In the genomic region with DNA sequence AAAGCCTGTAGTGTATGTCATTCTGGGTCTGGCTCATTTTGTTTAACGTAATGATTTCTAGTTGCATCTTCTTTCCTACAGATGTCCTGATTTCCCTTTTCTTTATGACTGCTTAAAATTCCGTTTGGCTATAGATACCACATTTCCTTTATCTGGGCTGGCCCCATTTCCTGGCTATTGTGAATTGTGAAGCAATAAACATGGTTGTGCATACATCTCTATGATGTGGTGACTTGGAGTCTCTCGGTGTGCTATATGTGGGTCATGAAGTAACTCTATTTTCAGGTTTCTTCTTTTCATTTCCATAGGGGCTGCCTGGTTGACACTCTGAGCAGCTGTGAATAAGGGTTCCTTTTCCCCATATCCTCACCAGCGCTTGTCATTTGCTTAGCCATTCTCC, we compare ENCODE assay signal across 12 mouse cellular contexts.
"Had no signal": no experiment of that assay in that cellular context is flagged by ENCODE, and none has a peak within 500 bp of the region (broad histone marks: within the 10 kb centered on the region; RNA-seq: fewer than 3 reads in every experiment).

No protein-coding gene starts in this region.

- DNase-seq: liver, embryonic 13.5 days; lung, adult 18-20 months; lung, embryonic 14.5 days; lung, postnatal 10 days; lung, postnatal 4 days; right cerebral cortex, postnatal 25 days; right cerebral cortex, postnatal 4 days; spleen, adult 18-20 months; thymus, adult 18-20 months; thymus, postnatal 25 days had no signal

- ATAC-seq: midbrain, embryonic 13.5 days; midbrain, embryonic 15.5 days had no signal
